Mouse (Mus musculus) right cerebral cortex, postnatal 36 days (tissue): ENCODE results near the gene Olfr348.

Experiments used
- DNase-seq, 2 experiments: peaks; one replicate each; pipeline ENCODE4 v3.0.0; 2022; ENCODE audit warnings: low spot score in 2 of 2, mixed read lengths in 1 of 2

Olfr348 gene

DNA sequence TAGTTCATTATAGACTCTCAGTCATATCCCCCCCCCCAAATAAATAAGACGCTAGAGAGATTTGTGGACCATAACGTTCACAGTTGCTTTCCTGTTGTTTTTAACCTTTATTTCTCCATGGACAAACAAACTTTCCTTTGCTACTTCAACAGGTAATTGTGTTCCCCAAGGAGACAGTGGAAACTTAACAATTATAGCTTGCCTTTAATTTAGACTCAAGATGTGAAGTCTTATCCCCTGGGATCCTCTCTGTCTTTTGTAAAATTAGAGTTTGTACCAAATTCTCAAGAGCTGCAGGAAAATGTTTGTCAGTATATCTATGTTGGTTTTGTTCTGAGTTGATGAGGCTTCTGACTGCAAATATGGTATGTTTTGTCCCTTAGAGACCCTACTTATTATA, at the start of gene Olfr348:
TSS of gene Olfr348 (plus strand) at position 301 of the 400 bp plus-strand sequence.
- DNase-seq: no peak

DNA sequence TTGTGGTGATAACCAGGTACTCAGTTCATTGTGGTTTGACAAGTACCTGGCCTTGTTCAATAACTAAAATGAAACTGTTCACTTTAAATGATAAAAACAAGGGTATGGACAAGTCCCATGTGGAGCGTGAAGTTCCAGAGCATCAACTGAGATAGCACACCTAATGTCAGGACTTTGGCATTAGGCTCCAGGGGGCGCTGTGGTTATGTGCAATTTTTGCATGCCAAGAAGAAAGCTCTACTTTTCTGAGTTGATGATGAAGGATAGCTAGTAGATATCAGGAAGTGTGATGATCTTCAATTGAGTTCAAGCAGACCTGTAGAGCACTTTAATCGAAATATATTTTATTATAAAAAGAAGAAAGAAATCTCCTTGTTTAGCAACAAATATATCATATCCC, 47.9 kb upstream of the Olfr348 start:
- DNase-seq: no peak

DNA sequence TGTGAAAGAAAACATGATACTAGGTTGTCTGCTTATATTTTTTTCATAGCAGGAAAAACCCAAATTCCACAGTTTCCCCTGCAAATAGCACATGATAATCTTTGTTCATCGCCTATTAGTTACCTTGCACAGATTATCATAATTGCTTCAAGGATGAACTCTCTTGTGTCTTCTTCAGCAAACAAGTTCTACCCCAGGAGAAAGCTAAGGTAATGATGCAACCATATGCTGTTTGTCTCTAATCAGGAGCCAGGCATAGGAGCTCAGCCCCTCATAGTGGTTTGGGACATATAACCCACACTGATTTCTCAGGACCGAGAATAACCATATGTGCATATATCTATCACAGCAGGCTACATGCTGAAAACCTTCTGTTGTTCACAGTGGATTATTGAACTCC, 6.2 kb downstream of the Olfr348 start, which contains the start of gene Olfr50:
TSS of gene Olfr50 (plus strand) at position 301 of the 400 bp plus-strand sequence.
- no peak for DNase-seq

DNA sequence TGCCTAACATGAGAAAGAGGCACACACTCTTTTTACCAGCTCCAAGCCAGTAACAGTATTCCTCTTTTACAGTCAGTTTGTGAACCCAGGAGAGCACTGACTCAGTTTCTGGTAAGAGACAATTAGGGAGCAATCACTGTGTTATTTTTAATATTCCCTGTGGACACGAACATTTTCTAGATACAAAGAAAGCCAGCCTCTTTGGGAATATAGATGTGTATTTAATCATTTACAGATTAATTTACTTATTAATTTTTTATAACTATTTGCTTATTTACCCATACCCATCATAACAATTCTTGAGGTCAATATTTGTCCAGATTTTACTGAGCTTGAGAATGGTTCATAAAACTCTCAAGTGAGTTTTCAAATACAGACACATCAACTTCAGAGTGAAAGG, 32.9 kb downstream of the Olfr348 start, which contains the start of gene Olfr3:
TSS of gene Olfr3 (minus strand) at position 101 of the 400 bp plus-strand sequence.
- no peak for DNase-seq
